Mouse (Mus musculus) liver, embryonic 14.5 days (tissue): ENCODE measurements around the gene Aamp. TPM values are rescaled to one million over a fixed set of nuclear protein-coding genes. Genes with fewer than 3 reads are reported as not detected.
A peak's percentile ranks its signal among the peaks of the same experiment; 100 is the strongest.

ENCODE experiments used
- ATAC-seq: fragments of 200-750 bp; cut with Nextera tagmentation; 2 replicates; pipeline ENCODE4 v1.8.0; 2017; ENCODE audit warnings: moderate number of reproducible peaks, mild to moderate bottlenecking, moderate library complexity; ENCODE audit not compliant: insufficient read depth
- DNase-seq, 3 experiments: peaks; one replicate each; pipeline ENCODE4 v3.0.0-alpha.2; 2012 to 2013; ENCODE audit warnings: low read depth in 3 of 3, low spot score in 3 of 3
- H3K27ac ChIP-seq: fragments of 300-500 bp; sonication (generic); 2 replicates; pipeline ENCODE4 v1.5.1; 2014; ENCODE audit warnings: moderate library complexity, mild to moderate bottlenecking, control low read depth, inconsistent platforms
- H3K27me3 ChIP-seq: fragments of 300-500 bp; sonication (generic); 2 replicates; pipeline ENCODE4 v1.6.1; 2014; ENCODE audit warnings: mild to moderate bottlenecking, low read length, moderate library complexity; ENCODE audit not compliant: control insufficient read depth, insufficient read depth
- H3K36me3 ChIP-seq: fragments of 300-500 bp; sonication (generic); replicated peaks from 2 replicates; pipeline ENCODE4 v1.6.1; 2014; ENCODE audit warnings: low read depth; ENCODE audit not compliant: control insufficient read depth, insufficient read depth
- H3K4me1 ChIP-seq, 2 experiments: fragments of 200-500 bp in 1 of 2; fragments of 300-500 bp in 1 of 2; sonication (generic) in 1 of 2; replicated peaks; 2 replicates each; pipeline ENCODE4 v1.6.1; 2012 to 2014; ENCODE audit warnings: antibody characterized with exemption in 1 of 2, inconsistent platforms in 1 of 2, low read length in 1 of 2; ENCODE audit not compliant: control insufficient read depth in 2 of 2, insufficient read depth in 2 of 2
- H3K4me2 ChIP-seq: fragments of 300-500 bp; sonication (generic); 2 replicates; pipeline ENCODE4 v1.6.1; 2014; ENCODE audit warnings: low read depth, mild to moderate bottlenecking, control low read depth, moderate library complexity
- H3K4me3 ChIP-seq, 2 experiments: fragments of 200-500 bp in 1 of 2; fragments of 300-500 bp in 1 of 2; sonication (generic) in 1 of 2; 2 replicates each; pipeline ENCODE4 v1.5.1; 2012 to 2014; ENCODE audit warnings: low read depth in 2 of 2, low read length in 2 of 2, mild to moderate bottlenecking in 2 of 2, control low read depth in 1 of 2, inconsistent platforms in 1 of 2, moderate library complexity in 1 of 2; ENCODE audit not compliant: insufficient read depth in 1 of 2
- H3K9ac ChIP-seq: fragments of 300-500 bp; sonication (generic); replicated peaks from 2 replicates; pipeline ENCODE4 v1.6.1; 2014; ENCODE audit warnings: mild to moderate bottlenecking, control low read depth, moderate library complexity
- H3K9me3 ChIP-seq: fragments of 300-500 bp; sonication (generic); 2 replicates; pipeline ENCODE4 v1.6.1; 2016; ENCODE audit warnings: low read length, mixed read lengths; ENCODE audit not compliant: control insufficient read depth
- CTCF ChIP-seq: IDR thresholded peaks from 2 replicates; pipeline ENCODE4 v1.5.1; 2016; ENCODE audit warnings: antibody characterized with exemption, low read depth, control low read depth
- EP300 ChIP-seq: IDR thresholded peaks from 2 replicates; pipeline ENCODE4 v1.6.1; 2016; ENCODE audit warnings: antibody characterized with exemption, low read depth
- WGBS: fragments of 180-500 bp; shearing (Covaris S2); extraction: QIAGEN DNeasy Blood & Tissue Kit; methylation state at CpG from one replicate; pipeline ENCODE4 v1.1.7; 2014; ENCODE audit not compliant: insufficient replicate concordance; 5-methylcytosine and 5-hydroxymethylcytosine counted together
- polyA plus RNA-seq, 2 experiments: library from polyadenylated mRNA; depleted of rRNA in 1 of 2; stranded (reverse) in 1 of 2; unstranded in 1 of 2; fragments of >200 nt; fragmentation: Nextera tagmentation in 1 of 2; extraction: Ambion mirVana in 1 of 2; gene quantifications; 2 replicates each; pipeline versions ENCODE4 v1.2.1 to v1.2.3; 2012 to 2014

Gene Aamp
- 47.3 and 55.8 TPM in 2 replicates for polyA plus RNA-seq (2012; rRNA removed)
- polyA plus RNA-seq (2014; fragmentation: Nextera tagmentation; extraction: Ambion mirVana) = 84.4 and 89.0 TPM in 2 replicates

DNA sequence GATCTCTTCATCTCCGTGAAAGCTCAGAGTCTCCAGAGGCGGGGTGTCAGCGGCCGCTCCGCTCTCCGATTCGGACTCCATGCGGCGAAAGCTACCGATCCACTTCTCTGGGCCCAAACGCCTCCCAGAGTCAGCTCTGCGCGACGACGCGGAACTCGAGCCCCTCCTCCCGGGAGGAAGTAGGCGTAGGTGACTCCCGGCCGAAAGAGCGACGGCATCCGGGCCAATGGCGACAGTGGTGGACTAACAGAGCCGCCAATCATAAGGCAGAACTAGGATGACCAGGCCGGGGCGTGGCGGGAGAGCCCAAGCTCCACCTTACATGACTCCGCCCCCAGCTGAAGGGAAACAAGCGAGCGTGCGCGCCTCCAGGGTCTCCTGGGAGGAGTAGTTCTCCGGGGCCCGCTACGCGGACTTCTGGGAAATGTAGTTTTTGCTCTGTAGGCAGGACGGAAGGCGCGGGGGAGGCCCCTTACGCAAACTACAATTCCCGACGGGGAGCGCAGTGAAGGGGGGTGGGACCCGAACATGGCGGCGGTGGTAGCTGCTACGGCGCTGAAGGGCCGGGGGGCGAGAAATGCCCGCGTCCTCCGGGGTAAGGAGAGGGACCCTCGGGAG is at the start of gene Aamp, which contains the start of gene Pnkd:
TSS of gene Aamp (minus strand) at position 196 of the 618 bp plus-strand sequence.
TSS of gene Pnkd (plus strand) at position 388 of the 618 bp plus-strand sequence.
- Histone ChIP-seq H3K4me1 (peaks cover 17 to 18% of the 10 kb centered on the region in 2 experiments), H3K4me3 (peak within 1 kb of the TSS; percentile 84 to 86), H3K9me3 (no peaks in the 10 kb centered on the region), H3K27me3 (no peaks in the 10 kb centered on the region), H3K4me2 (peak within 1 kb of the TSS; percentile 96), H3K9ac (peak within 1 kb of the TSS; percentile 80), H3K27ac (peak within 1 kb of the TSS; percentile 45; the same call in 1 of the 2 replicates), H3K36me3 (peaks cover 8% of the 10 kb centered on the region)
- no peak for TF ChIP-seq EP300
- TF ChIP-seq CTCF = peak; percentile 56
- DNase-seq = peak; percentile 100
- 1% methylated on average over 56 of the region's 56 CpGs for WGBS
- peak; percentile 96 for ATAC-seq

DNA sequence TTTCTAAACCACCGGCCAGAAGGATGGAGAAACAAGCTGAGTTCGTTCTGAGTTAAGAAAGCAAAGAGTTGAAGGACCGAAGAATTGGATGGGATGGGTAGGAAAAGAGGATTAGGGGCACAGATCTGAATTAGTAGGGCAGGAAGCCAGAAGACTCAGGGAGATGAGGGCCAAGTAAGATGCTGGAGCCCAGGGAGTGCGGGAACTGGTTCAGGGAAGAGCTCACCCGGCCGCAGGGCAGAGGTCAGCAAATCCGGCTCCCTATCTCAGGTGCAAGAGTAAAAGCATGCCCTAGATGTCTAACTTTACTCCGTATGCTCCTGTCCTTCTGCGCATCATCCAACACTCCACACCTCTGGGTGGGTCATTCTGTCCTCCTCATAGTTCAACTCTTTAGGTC is 48.4 kb upstream of the Aamp start:
- 5% methylated on average over 9 of the region's 9 CpGs for WGBS
- Histone ChIP-seq H3K27me3 (no peaks in the 10 kb centered on the region), H3K9me3 (no peaks in the 10 kb centered on the region), H3K4me3 (peak overlapping the region; percentile 25 to 56), H3K27ac (no peak overlapping the region), H3K9ac (peak overlapping the region; percentile 14; the same call in 1 of the 2 replicates), H3K36me3 (no peaks in the 10 kb centered on the region), H3K4me2 (peak overlapping the region; percentile 79), H3K4me1 (peaks cover 18 to 24% of the 10 kb centered on the region in 2 experiments)
- no peak for DNase-seq
- no peak for ATAC-seq
- no peak for TF ChIP-seq EP300
- no peak for TF ChIP-seq CTCF

DNA sequence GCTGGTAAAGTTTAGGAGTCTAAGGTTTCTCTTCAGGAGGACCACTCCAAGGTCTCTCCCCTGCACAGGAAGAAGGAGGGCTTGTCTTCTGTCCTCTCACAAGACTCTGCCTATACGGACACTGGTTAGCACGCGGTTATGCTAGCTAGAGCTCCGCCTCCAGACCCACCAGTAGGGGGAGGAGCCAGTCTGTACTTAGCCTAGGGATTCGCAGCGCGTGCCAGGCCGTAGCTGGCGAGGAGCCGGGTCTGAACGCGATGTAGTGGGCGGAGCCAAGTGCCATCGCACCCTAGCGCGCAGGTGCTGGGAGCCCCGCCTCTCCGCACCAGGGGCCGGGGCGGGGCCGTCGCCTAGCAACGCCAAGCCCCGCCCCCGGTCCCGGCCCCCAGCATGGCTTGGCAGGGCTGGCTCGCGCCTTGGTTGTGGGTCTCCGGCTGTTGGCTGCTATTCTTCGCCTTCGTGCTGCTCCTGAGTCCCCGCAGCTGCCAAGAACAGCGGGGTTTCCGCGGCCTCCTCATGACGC is 47.8 kb upstream of the Aamp start:
- Histone ChIP-seq H3K4me3 (peak overlapping the region; percentile 25 to 56), H3K9ac (peak overlapping the region; percentile 27; the same call in 1 of the 2 replicates), H3K4me2 (peak overlapping the region; percentile 79), H3K27ac (no peak overlapping the region; the same call in 1 of the 2 replicates), H3K27me3 (no peaks in the 10 kb centered on the region), H3K4me1 (peaks cover 18 to 24% of the 10 kb centered on the region in 2 experiments), H3K9me3 (no peaks in the 10 kb centered on the region), H3K36me3 (no peaks in the 10 kb centered on the region)
- under 1% methylated on average over 36 of the region's 36 CpGs for WGBS
- ATAC-seq = peak; percentile 94
- DNase-seq = peak; percentile 87 to 88 (median 88)
- TF ChIP-seq CTCF (peak; percentile 64), EP300 (no peak)

DNA sequence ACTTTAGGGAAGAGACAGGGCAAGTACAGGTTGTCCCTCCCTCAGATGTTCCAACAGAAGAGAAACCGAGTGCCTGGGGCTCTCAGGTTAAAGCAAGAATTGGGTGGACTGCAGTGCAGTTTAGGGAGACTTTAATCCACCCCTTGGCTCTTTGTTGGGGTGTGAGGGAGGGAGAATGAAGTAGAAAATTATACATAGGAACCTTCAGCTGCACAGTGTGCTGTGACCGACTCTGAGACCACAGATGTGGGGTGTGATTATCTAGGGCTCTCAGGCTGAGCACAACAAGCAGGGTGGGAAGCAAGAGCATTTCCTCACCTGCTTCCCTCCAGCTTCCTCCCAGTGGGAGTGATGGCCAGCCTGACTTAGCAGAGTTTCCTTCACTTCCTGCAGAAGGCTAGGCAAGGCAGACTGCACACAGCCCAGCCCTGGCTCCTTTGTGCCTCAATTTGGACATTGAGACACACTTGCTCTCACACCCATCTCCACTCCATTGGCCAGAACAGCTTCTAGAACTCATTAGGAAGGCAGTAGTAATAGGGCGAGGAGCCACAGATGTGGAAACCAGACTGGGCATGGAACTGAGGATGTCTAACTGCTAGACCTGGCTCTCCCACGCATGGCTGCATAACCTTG is 46.6 kb upstream of the Aamp start:
- TF ChIP-seq CTCF (no peak), EP300 (no peak)
- no peak overlapping the region; the same call in 1 of the 2 replicates for H3K4me2 ChIP-seq
- peak overlapping the region; percentile 25 for H3K27ac ChIP-seq
- no peaks in the 10 kb centered on the region for H3K27me3 ChIP-seq
- H3K4me1 ChIP-seq = peaks cover 18 to 24% of the 10 kb centered on the region in 2 experiments
- no peaks in the 10 kb centered on the region for H3K36me3 ChIP-seq
- WGBS = 20% methylated on average over 4 of the region's 4 CpGs
- ATAC-seq = no peak
- no peaks in the 10 kb centered on the region for H3K9me3 ChIP-seq
- no peak for DNase-seq
- no peak overlapping the region; the same call in 1 of the 2 replicates for H3K9ac ChIP-seq
- no peak overlapping the region for H3K4me3 ChIP-seq

- H3K27me3 ChIP-seq = no peaks in the 10 kb centered on the region
- H3K4me1 ChIP-seq = peaks cover 18 to 24% of the 10 kb centered on the region in 2 experiments
- H3K36me3 ChIP-seq = no peaks in the 10 kb centered on the region
- DNase-seq (no peak), ATAC-seq (no peak)
- no peak overlapping the region for H3K27ac ChIP-seq
- no peaks in the 10 kb centered on the region for H3K9me3 ChIP-seq
- TF ChIP-seq CTCF (no peak), EP300 (no peak)
- 69% methylated on average over 7 of the region's 7 CpGs for WGBS
- H3K9ac ChIP-seq = no peak overlapping the region
- H3K4me2 ChIP-seq = no peak overlapping the region
- no peak overlapping the region for H3K4me3 ChIP-seq
Observed at GRCm38 (mm10) chr1:74329899-74330431, 45.4 kb upstream of the Aamp start.
